Mouse (Mus musculus) midbrain, embryonic 11.5 days (tissue): ENCODE results near the gene Rab2b. TPM values are rescaled to one million over a fixed set of nuclear protein-coding genes. Genes with fewer than 3 reads are reported as not detected.
"Not testable (repeated sequence)": the region's sequence is repeated elsewhere in the genome, so short reads cannot be mapped to it uniquely, and the experiment has no call there.

Source experiments
- ATAC-seq: fragments of 200-750 bp; cut with Nextera tagmentation; 2 replicates; pipeline ENCODE4 v1.8.0; 2017; ENCODE audit warnings: moderate TSS enrichment, moderate library complexity; ENCODE audit not compliant: low FRiP score
- DNase-seq: peaks from one replicate; pipeline ENCODE4 v3.0.0; 2015; ENCODE audit warnings: low spot score; ENCODE audit errors: missing footprints
- H3K27ac ChIP-seq: fragments of 300-500 bp; sonication (generic); 2 replicates; pipeline ENCODE4 v1.5.1; 2014; ENCODE audit warnings: low read depth, low read length
- H3K27me3 ChIP-seq: fragments of 300-500 bp; sonication (generic); 2 replicates; pipeline ENCODE4 v1.6.1; 2014; ENCODE audit warnings: mild to moderate bottlenecking, low read length, moderate library complexity, mixed read lengths; ENCODE audit not compliant: control insufficient read depth, insufficient read depth
- H3K36me3 ChIP-seq: fragments of 300-500 bp; sonication (generic); 2 replicates; pipeline ENCODE4 v1.6.1; 2014; ENCODE audit warnings: mild to moderate bottlenecking, low read length, moderate library complexity, mixed read lengths; ENCODE audit not compliant: control insufficient read depth, insufficient read depth
- H3K4me1 ChIP-seq: fragments of 300-500 bp; sonication (generic); 2 replicates; pipeline ENCODE4 v1.6.1; 2014; ENCODE audit warnings: low read length; ENCODE audit not compliant: control insufficient read depth, insufficient read depth
- H3K4me2 ChIP-seq: fragments of 300-500 bp; sonication (generic); 2 replicates; pipeline ENCODE4 v1.6.1; 2014; ENCODE audit warnings: mild to moderate bottlenecking, moderate library complexity
- H3K4me3 ChIP-seq: fragments of 300-500 bp; sonication (generic); 2 replicates; pipeline ENCODE4 v1.5.1; 2014; ENCODE audit warnings: low read depth, low read length
- H3K9ac ChIP-seq: fragments of 300-500 bp; sonication (generic); 2 replicates; pipeline ENCODE4 v1.6.1; 2014; ENCODE audit warnings: low read length
- H3K9me3 ChIP-seq: fragments of 300-500 bp; sonication (generic); 2 replicates; pipeline ENCODE4 v1.6.1; 2016; ENCODE audit warnings: low read length; ENCODE audit not compliant: control insufficient read depth
- WGBS: fragments of 180-500 bp; shearing (Covaris S2); extraction: QIAGEN DNeasy Blood & Tissue Kit; methylation state at CpG from one replicate; pipeline ENCODE4 v1.1.7; 2014; 5-methylcytosine and 5-hydroxymethylcytosine counted together
- polyA plus RNA-seq: library from polyadenylated mRNA; unstranded; fragments of >200 nt; fragmentation: Nextera tagmentation; extraction: Ambion mirVana; gene quantifications from 2 replicates; pipeline ENCODE4 v1.2.1, GENCODE M21; 2014

The Rab2b gene
- polyA plus RNA-seq, 1 experiment from 2014 or later = 39.1 TPM

GRCm38 (mm10) chr14:52315283-52315780 lies 36.0 kb upstream of the Rab2b start:
- no peaks in the 10 kb centered on the region for H3K27me3 ChIP-seq
- 8% methylated on average over 17 of the region's 17 CpGs for WGBS
- H3K4me1 ChIP-seq = peaks cover 29% of the 10 kb centered on the region
- ATAC-seq (peak; percentile 0; the same call in 1 of the 2 replicates), DNase-seq (no peak)
- peaks cover 3% of the 10 kb centered on the region; the same call in 1 of the 2 replicates for H3K9me3 ChIP-seq
- H3K4me3 ChIP-seq = peak overlapping the region; percentile 53
- peaks cover 48% of the 10 kb centered on the region for H3K36me3 ChIP-seq
- H3K4me2 ChIP-seq = peak overlapping the region; percentile 87
- peak overlapping the region; percentile 78 for H3K9ac ChIP-seq
- peak overlapping the region; percentile 91 for H3K27ac ChIP-seq

- Histone ChIP-seq H3K36me3 (peaks cover 47% of the 10 kb centered on the region), H3K4me2 (peak overlapping the region; percentile 87), H3K4me3 (peak overlapping the region; percentile 53), H3K27me3 (no peaks in the 10 kb centered on the region), H3K9me3 (peaks cover 3% of the 10 kb centered on the region; the same call in 1 of the 2 replicates), H3K4me1 (peaks cover 29% of the 10 kb centered on the region), H3K9ac (peak overlapping the region; percentile 78), H3K27ac (no peak overlapping the region)
- ATAC-seq (no peak), DNase-seq (no peak)
- 45% methylated on average over 8 of the region's 8 CpGs for WGBS
These were observed 35.4 kb upstream of the Rab2b start for GRCm38 (mm10) chr14:52314808-52315150.

- Histone ChIP-seq H3K36me3 (peaks cover 46% of the 10 kb centered on the region), H3K9me3 (peaks cover 3% of the 10 kb centered on the region; the same call in 1 of the 2 replicates), H3K9ac (no peak overlapping the region; the same call in 1 of the 2 replicates), H3K4me1 (peaks cover 29% of the 10 kb centered on the region), H3K4me2 (peak overlapping the region; percentile 87), H3K27ac (no peak overlapping the region), H3K27me3 (no peaks in the 10 kb centered on the region), H3K4me3 (peak overlapping the region; percentile 53; the same call in 1 of the 2 replicates)
- 84% methylated on average over 26 of the region's 26 CpGs for WGBS
- no peak for DNase-seq
- ATAC-seq = no peak
These were observed 34.8 kb upstream of the Rab2b start for GRCm38 (mm10) chr14:52313931-52314807.

- Histone ChIP-seq H3K27me3 (no peaks in the 10 kb centered on the region), H3K4me3 (no peak overlapping the region), H3K27ac (no peak overlapping the region), H3K9me3 (peaks cover 3% of the 10 kb centered on the region; the same call in 1 of the 2 replicates), H3K36me3 (peaks cover 46% of the 10 kb centered on the region), H3K4me1 (peaks cover 22% of the 10 kb centered on the region), H3K4me2 (no peak overlapping the region), H3K9ac (no peak overlapping the region)
- ATAC-seq = no peak
- DNase-seq = no peak
- 93% methylated on average over 2 of the region's 2 CpGs for WGBS
These were observed 31.6 kb upstream of the Rab2b start for GRCm38 (mm10) chr14:52310906-52311305.

GRCm38 (mm10) chr14:52310343-52310742 lies 31.0 kb upstream of the Rab2b start:
- not testable (repeated sequence) for ATAC-seq, H3K27me3 ChIP-seq, H3K9ac ChIP-seq, H3K27ac ChIP-seq, DNase-seq, H3K4me2 ChIP-seq, H3K9me3 ChIP-seq, H3K4me3 ChIP-seq
- 89% methylated on average over 5 of the region's 6 CpGs for WGBS
- H3K4me1 ChIP-seq = peaks cover 20% of the 10 kb centered on the region
- peaks cover 46% of the 10 kb centered on the region for H3K36me3 ChIP-seq

- Histone ChIP-seq H3K27me3 (no peaks in the 10 kb centered on the region), H3K9me3 (peaks cover 3% of the 10 kb centered on the region; the same call in 1 of the 2 replicates), H3K4me1 (peaks cover 4% of the 10 kb centered on the region; the same call in 1 of the 2 replicates), H3K27ac (no peak overlapping the region), H3K36me3 (peaks cover 10% of the 10 kb centered on the region), H3K4me3 (no peak overlapping the region), H3K9ac (no peak overlapping the region), H3K4me2 (no peak overlapping the region)
- 95% methylated on average over 2 of the region's 2 CpGs for WGBS
- no peak for DNase-seq
- ATAC-seq = no peak
These were observed 26.8 kb upstream of the Rab2b start for GRCm38 (mm10) chr14:52306100-52306499.

- WGBS = under 1% methylated on average over 46 of the region's 46 CpGs
- ATAC-seq = peak; percentile 95
- H3K4me1 ChIP-seq = peaks cover 4% of the 10 kb centered on the region; the same call in 1 of the 2 replicates
These were observed 25.4 kb upstream of the Rab2b start, which contains the start of gene Mettl3 for GRCm38 (mm10) chr14:52304644-52305271. Mettl3 (minus strand) TSS chr14:52305128.

GRCm38 (mm10) chr14:52303517-52303916 lies 24.2 kb upstream of the Rab2b start:
- not testable (repeated sequence) for H3K4me1 ChIP-seq, H3K4me2 ChIP-seq, ATAC-seq, DNase-seq, H3K27ac ChIP-seq, H3K9ac ChIP-seq, H3K9me3 ChIP-seq, H3K4me3 ChIP-seq, H3K36me3 ChIP-seq, H3K27me3 ChIP-seq
- WGBS = 94% methylated on average over 3 of the region's 3 CpGs

More at GRCm38 (mm10) chr14:52304644-52305271, 25.4 kb upstream of the Rab2b start, which contains the start of gene Mettl3:
- Histone ChIP-seq H3K9ac (peak within 1 kb of the TSS; percentile 82), H3K9me3 (no peaks in the 10 kb centered on the region), H3K27ac (peak within 1 kb of the TSS; percentile 84), H3K4me2 (peak within 1 kb of the TSS; percentile 58), H3K27me3 (no peaks in the 10 kb centered on the region), H3K36me3 (peaks cover 2% of the 10 kb centered on the region), H3K4me3 (peak within 1 kb of the TSS; percentile 72)
- DNase-seq = peak; percentile 98
